Mouse (Mus musculus): ENCODE data around the gene Psmd4. TPM values are rescaled to one million over a fixed set of nuclear protein-coding genes. Genes with fewer than 3 reads are reported as not detected.
"Not testable (repeated sequence)": the region's sequence is repeated elsewhere in the genome, so short reads cannot be mapped to it uniquely, and the experiment has no call there.

Psmd4 gene
- total and polyA plus RNA-seq, 2 experiments from 2014 or later: 210 to 272 TPM

DNA sequence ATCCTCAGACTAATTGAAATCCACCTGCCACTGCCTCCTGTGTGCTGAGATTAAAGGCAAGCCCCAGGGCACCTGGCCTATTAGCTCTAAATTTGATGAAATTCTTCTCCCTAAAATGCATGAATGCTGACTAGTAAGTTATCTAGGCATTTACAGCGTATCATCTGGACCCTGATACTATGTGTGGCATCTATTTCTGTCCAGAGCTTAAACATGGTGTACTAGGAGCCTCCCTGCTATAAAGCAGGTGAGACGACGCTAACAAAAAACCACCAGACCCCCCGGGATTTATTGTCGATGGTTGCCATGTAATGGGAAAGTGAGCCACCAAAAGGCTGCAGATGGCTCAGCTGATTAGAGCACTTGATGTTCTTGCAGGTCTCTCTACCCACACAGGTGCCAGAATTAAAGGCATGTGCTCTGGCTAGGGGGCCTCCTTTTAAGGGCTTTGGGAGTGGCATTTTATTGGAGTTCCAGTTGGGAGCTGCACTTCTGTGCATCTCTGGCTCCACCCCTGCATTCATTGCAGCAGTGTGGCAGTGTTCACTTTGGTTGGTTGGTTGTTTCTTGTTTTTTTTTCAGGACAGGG is 15.3 kb downstream of the Psmd4 start:
- H3K4me1 ChIP-seq (ENCODE audit: insufficient read depth, low read length): no peaks in the 10 kb centered on the region
- no peaks in the 10 kb centered on the region for H3K27me3 ChIP-seq (ENCODE audit: insufficient read depth, low read length)
- 52% methylated on average over 5 of the region's 5 CpGs for WGBS
- peaks cover 12% of the 10 kb centered on the region for H3K36me3 ChIP-seq (ENCODE audit: insufficient read depth, low read length)
- H3K9me3 ChIP-seq (ENCODE audit: low read length): no peaks in the 10 kb centered on the region
- DNase-seq (ENCODE audit: low spot score) (no peak), ATAC-seq (no peak)
- no peak overlapping the region for H3K4me2 ChIP-seq (ENCODE audit: low read depth, low read length)
- no peak overlapping the region for H3K27ac ChIP-seq
- H3K9ac ChIP-seq (replicated peaks; ENCODE audit: low read length): no peak overlapping the region
- TF ChIP-seq CTCF (IDR thresholded peaks at IDR 0.05; ENCODE audit: low read depth): no peak
- H3K4me3 ChIP-seq (ENCODE audit: low read length): no peak overlapping the region

- no peak for ATAC-seq
These were observed 17.2 kb downstream of the Psmd4 start for GRCm38 (mm10) chr3:95025202-95025601.

GRCm38 (mm10) chr3:95024551-95024950 is 17.9 kb downstream of the Psmd4 start:
- H3K4me1 ChIP-seq (ENCODE audit: insufficient read depth, low read length): no peaks in the 10 kb centered on the region
- TF ChIP-seq CTCF (IDR thresholded peaks at IDR 0.05; ENCODE audit: low read depth): no peak
- no peaks in the 10 kb centered on the region for H3K27me3 ChIP-seq (ENCODE audit: insufficient read depth, low read length)
- H3K9ac ChIP-seq (replicated peaks; ENCODE audit: low read length): no peak overlapping the region
- H3K9me3 ChIP-seq (ENCODE audit: low read length): no peaks in the 10 kb centered on the region
- H3K27ac ChIP-seq: no peak overlapping the region
- WGBS: 20% methylated on average over 11 of the region's 11 CpGs
- no peak overlapping the region for H3K4me3 ChIP-seq (ENCODE audit: low read length)
- DNase-seq (ENCODE audit: low spot score): peak; percentile 48
- no peaks in the 10 kb centered on the region for H3K36me3 ChIP-seq (ENCODE audit: insufficient read depth, low read length)
- peak overlapping the region; percentile 13; the same call in 1 of the 2 replicates for H3K4me2 ChIP-seq (ENCODE audit: low read depth, low read length)
- peak; percentile 70 for ATAC-seq

More at GRCm38 (mm10) chr3:95025202-95025601, 17.2 kb downstream of the Psmd4 start:
- H3K36me3 ChIP-seq (ENCODE audit: insufficient read depth, low read length): no peaks in the 10 kb centered on the region
- H3K4me2 ChIP-seq (ENCODE audit: low read depth, low read length): no peak overlapping the region
- H3K4me1 ChIP-seq (ENCODE audit: insufficient read depth, low read length): no peaks in the 10 kb centered on the region
- H3K27ac ChIP-seq: no peak overlapping the region
- H3K27me3 ChIP-seq (ENCODE audit: insufficient read depth, low read length): no peaks in the 10 kb centered on the region
- H3K9ac ChIP-seq (replicated peaks; ENCODE audit: low read length): no peak overlapping the region
- WGBS: 40% methylated on average over 5 of the region's 5 CpGs
- no peak overlapping the region for H3K4me3 ChIP-seq (ENCODE audit: low read length)
- H3K9me3 ChIP-seq (ENCODE audit: low read length): no peaks in the 10 kb centered on the region
- no peak for DNase-seq (ENCODE audit: low spot score)
- TF ChIP-seq CTCF (IDR thresholded peaks at IDR 0.05; ENCODE audit: low read depth): no peak

DNA sequence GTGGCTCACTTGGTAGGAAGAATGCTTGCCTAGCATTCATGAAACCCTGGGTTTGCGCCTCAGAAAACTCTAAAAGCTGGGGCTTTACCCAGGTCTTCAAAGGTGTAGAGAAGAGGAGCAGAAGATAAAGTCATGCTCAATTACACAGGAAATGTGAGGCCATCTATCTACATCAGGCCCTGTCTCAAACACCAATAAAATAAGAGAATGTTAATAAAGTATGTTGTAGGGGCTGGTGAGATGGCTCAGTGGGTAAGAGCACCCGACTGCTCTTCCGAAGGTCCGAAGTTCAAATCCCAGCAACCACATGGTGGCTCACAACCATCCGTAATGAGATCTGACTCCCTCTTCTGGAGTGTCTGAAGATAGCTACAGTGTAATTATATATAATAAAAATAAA is 21.5 kb downstream of the Psmd4 start:
- H3K9ac ChIP-seq (replicated peaks; ENCODE audit: low read length); H3K9me3 ChIP-seq (ENCODE audit: low read length); H3K27ac ChIP-seq; H3K4me1 ChIP-seq (ENCODE audit: insufficient read depth, low read length); H3K4me3 ChIP-seq (ENCODE audit: low read length); DNase-seq (ENCODE audit: low spot score); ATAC-seq; H3K4me2 ChIP-seq (ENCODE audit: low read depth, low read length); H3K36me3 ChIP-seq (ENCODE audit: insufficient read depth, low read length); H3K27me3 ChIP-seq (ENCODE audit: insufficient read depth, low read length): not testable (repeated sequence)
- WGBS: 90% methylated on average over 5 of the region's 5 CpGs

DNA sequence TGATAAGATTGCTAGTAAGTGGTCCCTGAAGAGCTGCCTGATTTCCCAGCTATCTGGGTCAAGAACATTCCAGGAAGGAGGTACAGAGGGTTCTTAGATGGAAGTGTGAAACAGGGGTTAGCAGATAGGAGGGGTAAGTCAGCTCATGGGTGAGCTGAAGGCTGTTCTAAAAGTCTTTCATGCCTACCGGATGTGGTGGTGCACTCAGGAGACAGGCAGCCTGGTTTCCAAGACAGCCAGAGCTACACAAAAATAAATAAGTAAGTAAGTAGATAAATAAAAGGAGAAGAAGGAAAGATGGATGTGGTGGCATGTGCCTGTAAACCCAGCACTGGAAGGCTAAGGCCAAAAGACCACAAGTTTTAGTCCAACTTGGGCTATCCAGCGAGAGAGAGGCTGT is 23.7 kb downstream of the Psmd4 start:
- peaks cover under 1% of the 10 kb centered on the region for H3K4me1 ChIP-seq (ENCODE audit: insufficient read depth, low read length)
- no peaks in the 10 kb centered on the region for H3K9me3 ChIP-seq (ENCODE audit: low read length)
- H3K36me3 ChIP-seq (ENCODE audit: insufficient read depth, low read length): no peaks in the 10 kb centered on the region
- H3K4me2 ChIP-seq (ENCODE audit: low read depth, low read length): no peak overlapping the region
- ATAC-seq (no peak), DNase-seq (ENCODE audit: low spot score) (no peak)
- no peak overlapping the region for H3K27ac ChIP-seq
- WGBS: 90% methylated on average over 2 of the region's 2 CpGs
- no peak for TF ChIP-seq CTCF (IDR thresholded peaks at IDR 0.05; ENCODE audit: low read depth)
- no peak overlapping the region for H3K9ac ChIP-seq (replicated peaks; ENCODE audit: low read length)
- H3K4me3 ChIP-seq (ENCODE audit: low read length): no peak overlapping the region
- H3K27me3 ChIP-seq (ENCODE audit: insufficient read depth, low read length): no peaks in the 10 kb centered on the region

DNA sequence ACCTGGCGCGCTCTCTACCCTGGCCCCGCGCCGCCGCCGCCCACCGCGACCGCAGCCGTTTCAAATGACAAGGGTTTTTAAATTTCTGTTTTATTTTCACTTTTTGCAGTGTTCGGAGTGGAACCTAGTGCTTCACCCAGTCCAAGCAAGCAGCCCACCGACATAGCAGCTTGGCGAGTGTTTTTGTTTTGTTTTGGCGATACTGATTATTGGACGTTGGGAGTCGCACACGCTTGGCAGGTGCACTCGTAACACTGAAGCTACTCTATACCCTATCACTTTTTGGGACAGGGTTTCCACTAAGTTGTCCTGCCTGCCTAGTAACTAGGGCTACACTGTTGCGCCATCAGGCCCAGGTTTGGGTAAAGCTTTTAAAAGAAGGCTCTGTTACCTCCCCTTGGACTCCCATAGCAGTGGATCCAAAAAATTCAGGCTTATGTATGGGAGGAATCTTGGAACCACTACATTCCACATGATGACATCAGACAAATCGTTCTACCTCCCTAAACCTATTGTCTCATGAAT is 25.8 kb downstream of the Psmd4 start:
- H3K4me2 ChIP-seq (ENCODE audit: low read depth, low read length): peak overlapping the region; percentile 95
- no peaks in the 10 kb centered on the region for H3K27me3 ChIP-seq (ENCODE audit: insufficient read depth, low read length)
- H3K4me3 ChIP-seq (ENCODE audit: low read length): peak overlapping the region; percentile 83
- no peak for TF ChIP-seq CTCF (IDR thresholded peaks at IDR 0.05; ENCODE audit: low read depth)
- H3K27ac ChIP-seq: peak overlapping the region; percentile 95
- peaks cover 7% of the 10 kb centered on the region for H3K36me3 ChIP-seq (ENCODE audit: insufficient read depth, low read length)
- peak overlapping the region; percentile 66 for H3K9ac ChIP-seq (replicated peaks; ENCODE audit: low read length)
- no peak for DNase-seq (ENCODE audit: low spot score)
- 4% methylated on average over 21 of the region's 21 CpGs for whole genome bisulfite sequencing
- ATAC-seq: no peak
- peaks cover 7% of the 10 kb centered on the region for H3K4me1 ChIP-seq (ENCODE audit: insufficient read depth, low read length)
- no peaks in the 10 kb centered on the region for H3K9me3 ChIP-seq (ENCODE audit: low read length)

GRCm38 (mm10) chr3:95015891-95016531 is 26.4 kb downstream of the Psmd4 start:
- no peak for TF ChIP-seq CTCF (IDR thresholded peaks at IDR 0.05; ENCODE audit: low read depth)
- H3K9ac ChIP-seq (replicated peaks; ENCODE audit: low read length): peak overlapping the region; percentile 66
- under 1% methylated on average over 36 of the region's 40 CpGs for WGBS
- H3K9me3 ChIP-seq (ENCODE audit: low read length): no peaks in the 10 kb centered on the region
- H3K4me3 ChIP-seq (ENCODE audit: low read length): peak overlapping the region; percentile 83
- H3K27ac ChIP-seq: peak overlapping the region; percentile 95
- H3K4me1 ChIP-seq (ENCODE audit: insufficient read depth, low read length): peaks cover 7% of the 10 kb centered on the region
- peak; percentile 82 for ATAC-seq
- H3K4me2 ChIP-seq (ENCODE audit: low read depth, low read length): peak overlapping the region; percentile 95
- peaks cover 12% of the 10 kb centered on the region for H3K36me3 ChIP-seq (ENCODE audit: insufficient read depth, low read length)
- no peaks in the 10 kb centered on the region for H3K27me3 ChIP-seq (ENCODE audit: insufficient read depth, low read length)
- DNase-seq (ENCODE audit: low spot score): peak; percentile 93

All from hindbrain, postnatal 0 days (tissue).